Mouse (Mus musculus) intestine, embryonic 15.5 days (tissue): ENCODE data around the gene Dok5. TPM values are rescaled to one million over a fixed set of nuclear protein-coding genes. Genes with fewer than 3 reads are reported as not detected.

Experiments used
- ATAC-seq: fragments of 200-750 bp; cut with Nextera tagmentation; 2 replicates; pipeline ENCODE4 v1.8.0; 2017; ENCODE audit warnings: moderate TSS enrichment, moderate library complexity
- H3K27ac ChIP-seq: fragments of 300-500 bp; sonication (generic); 2 replicates; pipeline ENCODE4 v1.5.1; 2015; ENCODE audit warnings: mild to moderate bottlenecking, inconsistent platforms
- H3K27me3 ChIP-seq: fragments of 300-500 bp; sonication (generic); replicated peaks from 2 replicates; pipeline ENCODE4 v1.6.1; 2015; ENCODE audit warnings: inconsistent platforms
- H3K36me3 ChIP-seq: fragments of 300-500 bp; sonication (generic); 2 replicates; pipeline ENCODE4 v1.6.1; 2015; ENCODE audit warnings: inconsistent platforms
- H3K4me1 ChIP-seq: fragments of 300-500 bp; sonication (generic); replicated peaks from 2 replicates; pipeline ENCODE4 v1.6.1; 2015; ENCODE audit warnings: inconsistent platforms
- H3K4me2 ChIP-seq: fragments of 300-500 bp; sonication (generic); replicated peaks from 2 replicates; pipeline ENCODE4 v1.6.1; 2015; ENCODE audit warnings: mild to moderate bottlenecking, inconsistent platforms
- H3K4me3 ChIP-seq: fragments of 300-500 bp; sonication (generic); replicated peaks from 2 replicates; pipeline ENCODE4 v1.5.1; 2015; ENCODE audit warnings: inconsistent platforms
- H3K9ac ChIP-seq: fragments of 300-500 bp; sonication (generic); 2 replicates; pipeline ENCODE4 v1.6.1; 2015; ENCODE audit warnings: inconsistent platforms
- H3K9me3 ChIP-seq: fragments of 300-500 bp; sonication (generic); 2 replicates; pipeline ENCODE4 v1.6.1; 2016; ENCODE audit warnings: inconsistent platforms
- WGBS: fragments of 180-500 bp; shearing (Covaris S2); methylation state at CpG from one replicate; pipeline ENCODE4 v1.1.7; 2015; 5-methylcytosine and 5-hydroxymethylcytosine counted together
- polyA plus RNA-seq: library from polyadenylated mRNA; unstranded; fragments of >200 nt; fragmentation: Nextera tagmentation; extraction: Ambion mirVana; gene quantifications from 2 replicates; pipeline ENCODE4 v1.2.1, GENCODE M21; 2015

The Dok5 gene
- polyA plus RNA-seq, 1 experiment from 2014 or later = 2.8 TPM

- Histone ChIP-seq H3K9ac (no peak overlapping the region), H3K36me3 (no peaks in the 10 kb centered on the region), H3K4me1 (no peaks in the 10 kb centered on the region), H3K4me2 (no peak overlapping the region), H3K27ac (no peak overlapping the region), H3K9me3 (no peaks in the 10 kb centered on the region), H3K27me3 (0 out of 2 replicates have a peak, but pooled peaks cover 2% of the 10 kb centered on the region), H3K4me3 (no peak overlapping the region)
- no peak for ATAC-seq
- WGBS = 86% methylated on average over 5 of the region's 5 CpGs
Observed at GRCm38 (mm10) chr2:170725796-170726195, 5.8 kb upstream of the Dok5 start.

GRCm38 (mm10) chr2:170726996-170727710 is 4.5 kb upstream of the Dok5 start:
- H3K4me3 ChIP-seq = no peak overlapping the region

GRCm38 (mm10) chr2:170728864-170729263 is 2.7 kb upstream of the Dok5 start:
- WGBS = 81% methylated on average over 9 of the region's 9 CpGs

More at GRCm38 (mm10) chr2:170726996-170727710, 4.5 kb upstream of the Dok5 start:
- Histone ChIP-seq H3K27me3 (peaks cover 11% of the 10 kb centered on the region), H3K9me3 (no peaks in the 10 kb centered on the region), H3K4me1 (peaks cover 5% of the 10 kb centered on the region), H3K9ac (no peak overlapping the region), H3K4me2 (no peak overlapping the region), H3K27ac (no peak overlapping the region), H3K36me3 (no peaks in the 10 kb centered on the region)
- ATAC-seq = no peak
- 47% methylated on average over 6 of the region's 6 CpGs for WGBS

GRCm38 (mm10) chr2:170729661-170730060 is 1.9 kb upstream of the Dok5 start:
- ATAC-seq = no peak
- H3K9me3 ChIP-seq = no peaks in the 10 kb centered on the region
- no peaks in the 10 kb centered on the region for H3K36me3 ChIP-seq
- 45% methylated on average over 2 of the region's 2 CpGs for WGBS
- H3K9ac ChIP-seq = no peak overlapping the region
- peaks cover 15% of the 10 kb centered on the region for H3K27me3 ChIP-seq
- no peak overlapping the region for H3K4me3 ChIP-seq
- no peak overlapping the region for H3K27ac ChIP-seq
- H3K4me2 ChIP-seq = no peak overlapping the region
- H3K4me1 ChIP-seq = peaks cover 5% of the 10 kb centered on the region

More at GRCm38 (mm10) chr2:170728864-170729263, 2.7 kb upstream of the Dok5 start:
- Histone ChIP-seq H3K9me3 (no peaks in the 10 kb centered on the region), H3K4me1 (peaks cover 5% of the 10 kb centered on the region), H3K27ac (no peak overlapping the region), H3K27me3 (peaks cover 15% of the 10 kb centered on the region), H3K4me2 (no peak overlapping the region), H3K36me3 (no peaks in the 10 kb centered on the region), H3K4me3 (no peak overlapping the region), H3K9ac (no peak overlapping the region)
- ATAC-seq = no peak

- 87% methylated on average over 8 of the region's 8 CpGs for WGBS
- Histone ChIP-seq H3K4me3 (no peak overlapping the region), H3K9me3 (no peaks in the 10 kb centered on the region), H3K4me1 (peaks cover 5% of the 10 kb centered on the region), H3K4me2 (no peak overlapping the region), H3K27me3 (peaks cover 15% of the 10 kb centered on the region), H3K27ac (no peak overlapping the region), H3K9ac (no peak overlapping the region), H3K36me3 (no peaks in the 10 kb centered on the region)
- no peak for ATAC-seq
Observed at GRCm38 (mm10) chr2:170730136-170730535, 1.5 kb upstream of the Dok5 start.

- Histone ChIP-seq H3K9me3 (no peaks in the 10 kb centered on the region), H3K36me3 (no peaks in the 10 kb centered on the region), H3K4me2 (no peak overlapping the region), H3K27me3 (peaks cover 15% of the 10 kb centered on the region), H3K4me3 (no peak overlapping the region), H3K27ac (no peak overlapping the region), H3K9ac (no peak overlapping the region), H3K4me1 (peaks cover 5% of the 10 kb centered on the region)
- WGBS = 52% methylated on average over 13 of the region's 13 CpGs
- ATAC-seq = no peak
Observed at GRCm38 (mm10) chr2:170730781-170731180, 826 bp upstream of the Dok5 start.

- Histone ChIP-seq H3K36me3 (no peaks in the 10 kb centered on the region), H3K4me1 (peaks cover 5% of the 10 kb centered on the region), H3K9me3 (no peaks in the 10 kb centered on the region), H3K9ac (0 out of 2 replicates have a peak overlapping the region, but pooled peaks have one; percentile 28), H3K4me3 (peak overlapping the region; percentile 45), H3K4me2 (peak overlapping the region; percentile 85), H3K27ac (no peak overlapping the region), H3K27me3 (peaks cover 15% of the 10 kb centered on the region)
- ATAC-seq = peak; percentile 49; the same call in 1 of the 2 replicates
- 14% methylated on average over 6 of the region's 6 CpGs for WGBS
Observed at GRCm38 (mm10) chr2:170731205-170731604, 402 bp upstream of the Dok5 start.

GRCm38 (mm10) chr2:170733671-170734070 is 2.1 kb downstream of the Dok5 start:
- Histone ChIP-seq H3K27ac (no peak overlapping the region), H3K9me3 (no peaks in the 10 kb centered on the region), H3K27me3 (peaks cover 15% of the 10 kb centered on the region), H3K36me3 (no peaks in the 10 kb centered on the region), H3K4me1 (peaks cover 5% of the 10 kb centered on the region), H3K9ac (no peak overlapping the region), H3K4me3 (no peak overlapping the region), H3K4me2 (no peak overlapping the region)
- ATAC-seq = no peak
- WGBS = 81% methylated on average over 1 of the region's 1 CpGs

- H3K9me3 ChIP-seq = no peaks in the 10 kb centered on the region
- peaks cover 5% of the 10 kb centered on the region for H3K4me1 ChIP-seq
- H3K4me3 ChIP-seq = no peak overlapping the region
- peaks cover 15% of the 10 kb centered on the region for H3K27me3 ChIP-seq
- no peak for ATAC-seq
- H3K4me2 ChIP-seq = no peak overlapping the region
- H3K36me3 ChIP-seq = no peaks in the 10 kb centered on the region
- H3K9ac ChIP-seq = no peak overlapping the region
- H3K27ac ChIP-seq = no peak overlapping the region
- WGBS = 56% methylated on average over 3 of the region's 3 CpGs
Observed at GRCm38 (mm10) chr2:170734446-170734845, 2.8 kb downstream of the Dok5 start.

- no peaks in the 10 kb centered on the region for H3K27me3 ChIP-seq
- no peaks in the 10 kb centered on the region for H3K9me3 ChIP-seq
- no peaks in the 10 kb centered on the region for H3K36me3 ChIP-seq
- H3K9ac ChIP-seq = no peak overlapping the region
- 85% methylated on average over 9 of the region's 9 CpGs for WGBS
- no peak for ATAC-seq
- no peak overlapping the region for H3K4me2 ChIP-seq
- no peaks in the 10 kb centered on the region for H3K4me1 ChIP-seq
- no peak overlapping the region for H3K4me3 ChIP-seq
- no peak overlapping the region for H3K27ac ChIP-seq
Observed at GRCm38 (mm10) chr2:170738446-170738845, 6.8 kb downstream of the Dok5 start.

GRCm38 (mm10) chr2:170738891-170739290 is 7.3 kb downstream of the Dok5 start:
- no peak for ATAC-seq
- Histone ChIP-seq H3K4me2 (no peak overlapping the region), H3K36me3 (no peaks in the 10 kb centered on the region), H3K4me3 (no peak overlapping the region), H3K9ac (no peak overlapping the region), H3K4me1 (no peaks in the 10 kb centered on the region), H3K27ac (no peak overlapping the region), H3K9me3 (no peaks in the 10 kb centered on the region), H3K27me3 (no peaks in the 10 kb centered on the region)
- 86% methylated on average over 9 of the region's 9 CpGs for WGBS

GRCm38 (mm10) chr2:170739713-170740365 is 8.2 kb downstream of the Dok5 start:
- Histone ChIP-seq H3K36me3 (no peaks in the 10 kb centered on the region), H3K4me3 (no peak overlapping the region), H3K4me2 (no peak overlapping the region), H3K9me3 (no peaks in the 10 kb centered on the region), H3K4me1 (no peaks in the 10 kb centered on the region), H3K27ac (no peak overlapping the region), H3K27me3 (no peaks in the 10 kb centered on the region), H3K9ac (no peak overlapping the region)
- 54% methylated on average over 8 of the region's 8 CpGs for WGBS
- ATAC-seq = no peak

GRCm38 (mm10) chr2:170743521-170743920 is 11.9 kb downstream of the Dok5 start:
- no peak for ATAC-seq
- no peaks in the 10 kb centered on the region for H3K9me3 ChIP-seq
- 69% methylated on average over 2 of the region's 2 CpGs for WGBS
- no peak overlapping the region for H3K9ac ChIP-seq
- no peaks in the 10 kb centered on the region for H3K27me3 ChIP-seq
- H3K4me1 ChIP-seq = no peaks in the 10 kb centered on the region
- no peak overlapping the region for H3K27ac ChIP-seq
- H3K4me3 ChIP-seq = no peak overlapping the region
- no peak overlapping the region for H3K4me2 ChIP-seq
- H3K36me3 ChIP-seq = no peaks in the 10 kb centered on the region
